Mouse (Mus musculus): ENCODE measurements around the gene Fyn. TPM values are rescaled to one million over a fixed set of nuclear protein-coding genes. Genes with fewer than 3 reads are reported as not detected.

Gene Fyn
- total RNA-seq, 2 experiments from 2014 or later: 116 to 117 TPM

DNA sequence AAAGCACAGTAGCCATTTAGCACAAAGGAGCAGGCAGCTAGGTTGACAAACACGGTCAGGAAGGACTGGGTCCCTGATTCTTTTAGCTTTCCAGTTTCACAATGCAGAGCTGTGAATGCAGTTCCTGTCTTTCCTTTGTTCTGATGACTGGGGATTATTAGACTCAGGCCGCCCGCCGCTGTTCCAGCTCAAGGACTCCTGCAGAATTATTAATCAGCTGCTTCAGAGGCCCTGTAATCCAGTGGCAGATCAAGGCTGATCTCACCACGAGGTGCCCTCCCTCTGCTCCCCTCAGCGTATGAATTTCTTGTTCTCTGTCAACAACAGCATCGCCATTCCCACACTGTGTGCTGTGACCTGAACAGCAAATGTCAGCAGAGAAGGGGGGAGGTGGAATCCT is 172.3 kb downstream of the Fyn start:
- TF ChIP-seq CTCF (IDR thresholded peaks at IDR 0.05): no peak
- intact Hi-C loops (cut with DNase I): loop anchor here (5.0 kb wide), 1 partner anchor 191 kb away; the partner anchor contains the start of gene Rev3l
- H3K4me3 ChIP-seq: no peak overlapping the region
- peak overlapping the region; percentile 79 for H3K27ac ChIP-seq
- DNase-seq (ENCODE audit: extremely low spot score in 1 of 2, low spot score in 2 of 2): peak; percentile 33 to 51

DNA sequence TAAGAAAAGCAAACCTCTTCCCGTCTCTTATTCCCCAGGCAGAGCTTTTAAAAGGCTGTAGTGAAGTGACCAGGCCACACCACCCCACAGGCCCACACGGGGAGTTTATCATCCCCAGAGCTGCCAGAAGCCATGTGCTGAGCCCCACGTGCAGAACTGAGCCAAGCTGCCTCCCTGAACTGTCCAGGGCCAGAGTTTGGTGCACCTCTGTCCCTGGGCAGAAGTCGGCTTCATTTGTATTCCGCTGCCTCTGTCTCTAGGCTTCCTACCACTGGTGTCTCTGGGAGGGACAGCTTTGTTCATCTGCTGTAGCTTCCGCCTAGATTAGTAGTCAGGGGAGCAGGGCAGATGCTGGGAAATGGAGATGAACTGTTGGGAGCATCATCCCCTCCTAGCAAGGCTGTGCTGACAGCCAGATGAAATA is 172.8 kb downstream of the Fyn start:
- no peak for TF ChIP-seq CTCF (IDR thresholded peaks at IDR 0.05)
- intact Hi-C loops (cut with DNase I): loop anchor here (5.0 kb wide), 1 partner anchor 191 kb away; the partner anchor contains the start of gene Rev3l
- DNase-seq (ENCODE audit: extremely low spot score in 1 of 2, low spot score in 2 of 2): no peak
- Histone ChIP-seq H3K27ac (peak overlapping the region; percentile 79), H3K4me3 (no peak overlapping the region)

DNA sequence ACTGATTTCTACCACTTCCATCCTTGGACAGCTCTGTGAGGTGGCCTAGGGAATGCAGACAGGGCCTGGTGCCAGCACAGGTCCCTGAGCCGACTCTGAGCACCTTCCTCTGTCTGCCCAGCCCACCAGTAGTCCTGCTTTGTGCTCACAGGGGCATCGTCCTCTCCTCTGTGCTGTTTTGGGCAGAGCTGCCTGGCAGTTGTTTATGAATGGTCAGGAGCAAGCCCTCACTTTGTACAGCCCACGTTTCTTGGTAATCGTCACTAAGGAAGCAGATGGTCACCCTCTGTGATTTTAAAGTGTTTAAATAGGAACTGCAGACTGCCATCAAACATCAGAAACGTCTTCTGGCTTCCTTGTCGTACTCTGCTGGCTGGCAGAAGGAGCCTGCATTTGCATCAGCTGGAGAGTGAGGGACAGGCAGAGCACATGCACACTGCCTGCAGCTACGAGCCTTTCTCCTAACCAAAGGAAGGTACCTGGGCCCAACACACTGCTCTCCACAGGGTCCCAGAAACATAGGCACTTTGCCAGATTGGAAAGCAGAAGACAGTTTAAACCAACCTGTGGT is 173.4 kb downstream of the Fyn start:
- DNase-seq (ENCODE audit: extremely low spot score in 1 of 2, low spot score in 2 of 2): peak in 1 of 2 experiments; percentile 22
- Histone ChIP-seq H3K27ac (peak overlapping the region; percentile 79), H3K4me3 (no peak overlapping the region)
- no peak for TF ChIP-seq CTCF (IDR thresholded peaks at IDR 0.05)
- intact Hi-C loops (cut with DNase I): loop anchor here (1.0 to 5.0 kb wide), 2 partner anchors 88 to 190 kb away; partner anchors contain the start of gene Rev3l

DNA sequence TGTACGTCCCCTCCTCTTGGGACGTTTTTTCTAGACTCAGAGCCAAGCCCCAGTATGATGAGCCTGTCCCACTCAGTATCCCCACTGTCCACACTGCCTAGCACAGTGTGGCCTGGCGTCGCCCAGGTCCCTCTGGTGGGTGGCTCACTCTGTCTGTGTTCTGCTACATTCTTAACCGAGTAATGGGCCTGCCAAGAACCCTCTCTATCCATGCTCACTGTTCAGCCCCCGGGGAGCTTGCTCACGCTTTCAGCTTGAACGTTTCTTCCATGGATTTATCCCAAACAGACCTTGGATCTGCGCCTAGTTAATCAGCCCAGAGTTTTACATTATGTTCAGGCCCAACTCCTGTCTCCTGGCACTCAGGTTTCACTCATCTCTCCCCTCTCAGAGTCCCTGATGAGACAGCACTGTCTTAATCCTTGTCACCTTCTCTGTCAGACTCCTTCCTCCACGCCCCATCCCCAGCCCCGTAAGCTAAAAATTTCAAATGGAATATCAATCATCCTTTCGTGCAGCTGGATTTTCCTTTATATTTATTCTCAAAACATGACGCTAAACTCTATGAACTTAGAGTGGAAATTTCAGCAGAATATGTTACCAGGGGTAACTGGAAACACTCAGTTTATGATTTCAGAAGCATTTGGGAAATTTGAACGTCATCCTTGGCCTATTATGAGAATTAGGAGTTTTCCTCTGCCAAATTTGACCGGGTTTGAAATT is 174.0 kb downstream of the Fyn start:
- H3K27ac ChIP-seq: peak overlapping the region; percentile 79
- no peak overlapping the region for H3K4me3 ChIP-seq
- DNase-seq (ENCODE audit: extremely low spot score in 1 of 2, low spot score in 2 of 2): no peak
- no peak for TF ChIP-seq CTCF (IDR thresholded peaks at IDR 0.05)
- intact Hi-C loops (cut with DNase I): loop anchor here (1.0 to 5.0 kb wide), 2 partner anchors 88 to 190 kb away; partner anchors contain the start of gene Rev3l

DNA sequence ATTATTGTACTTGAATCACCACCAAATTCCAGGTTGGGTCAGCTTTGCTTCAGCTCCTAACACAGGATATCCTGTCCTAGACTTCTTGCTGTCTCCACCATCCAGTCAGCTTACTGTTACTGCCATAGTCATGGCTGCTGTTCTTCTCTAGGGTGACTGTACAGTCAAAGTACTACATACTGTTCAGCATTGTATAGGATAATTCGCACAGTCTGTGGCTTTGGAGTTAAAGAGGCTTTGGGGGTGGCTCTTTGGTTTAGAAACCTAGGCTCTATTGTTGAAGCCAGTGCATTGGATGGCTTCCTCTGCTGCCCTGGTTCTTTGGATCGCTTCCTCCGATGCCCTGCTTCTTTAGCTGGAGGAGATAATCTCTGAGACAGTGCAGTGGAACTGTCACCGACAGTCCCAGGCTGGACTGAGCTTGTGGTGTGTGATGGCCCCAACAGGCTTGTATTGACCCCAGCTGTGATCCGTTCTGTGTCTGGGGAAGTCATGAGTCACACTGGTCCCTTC is 174.7 kb downstream of the Fyn start:
- Histone ChIP-seq H3K27ac (no peak overlapping the region), H3K4me3 (no peak overlapping the region)
- DNase-seq (ENCODE audit: extremely low spot score in 1 of 2, low spot score in 2 of 2): no peak
- no peak for TF ChIP-seq CTCF (IDR thresholded peaks at IDR 0.05)
- intact Hi-C loops (cut with DNase I): loop anchor here (5.0 kb wide), 1 partner anchor 189 kb away; the partner anchor contains the start of gene Rev3l

DNA sequence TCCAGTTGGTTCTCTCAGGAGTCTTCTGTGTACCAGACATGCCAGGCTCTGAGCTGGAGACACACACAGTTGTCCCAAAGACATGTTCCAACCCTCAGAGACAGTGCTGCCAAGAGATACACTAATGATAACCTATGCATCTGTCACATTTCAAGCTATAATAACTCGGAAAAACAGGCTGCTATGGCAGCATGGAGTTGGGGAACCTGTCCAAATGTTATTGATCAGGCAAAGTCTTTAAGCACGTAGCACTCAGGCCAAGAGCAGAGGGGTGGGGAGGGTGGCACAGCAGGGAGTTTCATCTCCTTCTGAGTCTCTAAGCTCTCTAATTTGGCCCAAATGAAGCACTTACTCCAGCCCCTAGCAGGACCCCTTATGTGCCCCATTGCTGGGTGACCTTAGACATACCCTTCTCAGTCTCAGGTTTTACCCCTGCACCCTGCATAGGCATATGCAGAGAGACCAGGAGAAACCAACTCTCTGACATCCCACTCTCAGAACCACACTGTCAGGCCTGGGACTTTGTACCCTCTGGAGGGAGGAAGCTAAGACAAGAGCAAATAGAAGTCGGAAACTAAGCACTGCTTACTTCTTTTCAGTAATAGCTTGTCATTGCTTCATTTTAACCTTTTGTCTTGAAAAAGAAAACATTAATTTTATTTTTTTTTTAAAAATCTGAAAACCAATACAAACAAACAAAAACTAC is 178.9 kb downstream of the Fyn start:
- DNase-seq (ENCODE audit: extremely low spot score in 1 of 2, low spot score in 2 of 2): no peak
- intact Hi-C loops (cut with DNase I): no loop called here
- H3K4me3 ChIP-seq: no peak overlapping the region
- no peak for TF ChIP-seq CTCF (IDR thresholded peaks at IDR 0.05)
- no peak overlapping the region for H3K27ac ChIP-seq

DNA sequence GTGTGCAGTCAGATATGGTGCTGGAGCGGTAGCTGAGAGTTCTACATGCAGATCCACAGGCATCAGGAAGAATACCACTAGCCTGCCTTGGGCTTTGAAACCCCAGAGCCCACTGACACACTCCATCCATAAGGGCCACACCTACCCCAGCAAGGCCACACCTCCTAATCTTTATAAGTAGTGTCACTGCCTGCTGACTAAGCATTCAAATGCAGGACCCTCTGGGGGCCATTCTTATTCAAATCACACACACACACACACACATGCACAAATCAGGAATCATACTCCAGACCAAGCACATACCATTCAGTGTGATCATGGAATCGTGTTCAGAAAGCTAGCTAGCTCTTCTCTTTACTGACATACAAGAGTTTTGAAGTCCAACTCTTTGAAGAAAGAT is 182.1 kb downstream of the Fyn start:
- Histone ChIP-seq H3K27ac (no peak overlapping the region), H3K4me3 (no peak overlapping the region)
- TF ChIP-seq CTCF (IDR thresholded peaks at IDR 0.05): no peak
- DNase-seq (ENCODE audit: extremely low spot score in 1 of 2, low spot score in 2 of 2): no peak
- intact Hi-C loops (cut with DNase I): no loop called here

DNA sequence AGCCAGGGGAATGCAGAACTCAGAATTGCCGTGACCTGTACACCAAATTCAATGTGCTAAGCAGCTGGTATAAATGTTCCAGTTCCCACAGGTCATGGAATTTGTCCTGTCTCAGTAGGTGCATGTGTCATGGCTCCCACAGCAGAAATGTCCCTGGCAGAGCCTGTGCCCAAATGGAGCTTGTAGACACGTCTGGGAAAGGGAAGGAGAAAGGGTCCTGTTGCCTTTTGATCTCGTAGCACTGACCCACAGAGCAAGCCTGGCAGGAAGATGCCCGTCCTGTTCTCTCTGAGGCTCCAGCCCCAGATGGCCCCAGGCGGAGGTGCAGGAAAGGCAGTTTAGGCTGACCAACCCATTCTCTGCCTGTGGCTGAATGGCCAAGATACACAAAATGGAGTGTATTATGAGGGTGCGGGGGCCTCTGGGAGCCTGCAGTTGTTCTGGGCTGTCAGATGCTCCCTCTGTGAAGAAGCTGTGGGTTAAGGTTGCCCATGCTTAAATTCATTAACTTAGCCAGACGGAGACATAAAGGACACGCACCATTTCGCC is 183.1 kb downstream of the Fyn start:
- intact Hi-C loops (cut with DNase I): no loop called here
- Histone ChIP-seq H3K27ac (peak overlapping the region; percentile 57), H3K4me3 (no peak overlapping the region)
- no peak for DNase-seq (ENCODE audit: extremely low spot score in 1 of 2, low spot score in 2 of 2)
- no peak for TF ChIP-seq CTCF (IDR thresholded peaks at IDR 0.05)

DNA sequence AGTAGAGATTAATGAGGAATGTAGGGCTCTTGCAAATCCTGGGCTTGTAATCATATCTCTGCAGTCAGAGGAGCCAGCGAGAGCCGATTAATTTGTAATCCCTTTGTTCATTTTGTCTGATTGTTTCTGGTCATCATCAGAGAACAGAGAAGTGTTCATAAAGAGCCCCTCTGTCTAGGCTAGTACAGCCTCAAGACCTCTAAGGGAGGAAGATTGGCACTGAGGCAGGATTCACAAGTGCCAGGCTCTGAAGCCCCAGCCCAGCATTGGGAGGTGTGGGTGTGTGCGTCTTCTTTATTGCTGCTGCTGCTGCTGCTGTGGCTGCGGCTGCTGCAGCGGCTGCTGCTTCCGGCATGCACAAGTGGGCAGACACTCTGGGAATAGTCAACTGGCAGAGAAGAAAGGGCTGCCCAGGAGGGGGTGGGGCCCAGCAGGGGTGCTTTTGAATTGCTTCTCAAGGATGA is 183.7 kb downstream of the Fyn start:
- no peak overlapping the region for H3K4me3 ChIP-seq
- H3K27ac ChIP-seq: peak overlapping the region; percentile 57
- intact Hi-C loops (cut with DNase I): no loop called here
- DNase-seq (ENCODE audit: extremely low spot score in 1 of 2, low spot score in 2 of 2): no peak
- TF ChIP-seq CTCF (IDR thresholded peaks at IDR 0.05): no peak

DNA sequence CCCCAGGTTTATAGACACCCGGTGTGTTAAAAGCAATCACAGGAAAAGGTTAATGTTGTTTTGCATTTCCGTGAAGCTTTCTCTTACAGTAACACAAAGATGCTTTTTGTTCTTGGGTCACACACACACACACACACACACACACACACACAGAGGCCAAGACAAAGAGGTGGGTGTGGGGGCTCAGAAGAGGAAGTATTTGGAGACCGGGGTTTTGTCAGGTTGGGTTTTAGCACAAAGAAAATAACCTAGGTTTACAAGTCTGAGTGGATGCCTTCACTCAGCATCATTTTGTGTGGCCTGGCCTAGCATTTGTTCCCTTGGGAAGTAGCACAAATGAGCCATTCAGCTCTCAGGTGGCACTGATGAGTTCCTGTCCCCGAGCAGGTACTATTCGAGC is 184.2 kb downstream of the Fyn start:
- DNase-seq (ENCODE audit: extremely low spot score in 1 of 2, low spot score in 2 of 2): no peak
- H3K27ac ChIP-seq: no peak overlapping the region
- no peak overlapping the region for H3K4me3 ChIP-seq
- TF ChIP-seq CTCF (IDR thresholded peaks at IDR 0.05): no peak
- intact Hi-C loops (cut with DNase I): no loop called here

DNA sequence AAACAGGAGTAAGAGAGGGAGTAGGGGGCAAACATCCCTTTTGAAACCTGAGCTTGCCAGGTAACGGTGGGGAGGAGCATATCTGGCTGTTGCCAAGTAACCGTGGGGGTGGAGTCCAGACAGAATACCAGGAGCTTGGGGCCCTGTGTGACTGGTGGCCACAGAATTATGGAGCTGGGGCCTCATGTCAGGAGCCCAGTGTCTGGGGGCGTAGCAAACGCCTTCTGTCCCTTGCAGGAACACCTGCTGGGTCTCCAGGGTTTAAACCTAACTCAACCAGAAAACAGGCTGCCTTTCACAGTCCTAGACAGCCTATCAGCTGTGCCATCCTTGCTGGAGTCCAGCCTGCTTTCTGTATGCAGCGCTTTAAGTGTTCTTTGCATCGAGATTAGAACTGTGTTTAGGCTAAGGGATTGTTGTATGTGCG is 186.6 kb downstream of the Fyn start:
- TF ChIP-seq CTCF (IDR thresholded peaks at IDR 0.05): no peak
- no peak overlapping the region for H3K4me3 ChIP-seq

More for the DNA sequence above, 186.6 kb downstream of the Fyn start:
- no peak overlapping the region for H3K27ac ChIP-seq
- no peak for DNase-seq (ENCODE audit: extremely low spot score in 1 of 2, low spot score in 2 of 2)
- intact Hi-C loops (cut with DNase I): loop anchor here (5.0 kb wide), 1 partner anchor 177 kb away; the partner anchor contains the start of gene Rev3l

All from left cerebral cortex, adult 2 months (tissue).